Mouse (Mus musculus): ENCODE results near the gene Ccdc170. TPM values are rescaled to one million over a fixed set of nuclear protein-coding genes. Genes with fewer than 3 reads are reported as not detected.

The Ccdc170 gene
- polyA plus RNA-seq, 1 experiment from 2014 or later = not detected

- Histone ChIP-seq H3K4me3 (ENCODE audit: low read depth, low read length) (no peak overlapping the region), H3K27me3 (ENCODE audit: control insufficient read depth, insufficient read depth, low read length) (no peaks in the 10 kb centered on the region), H3K4me1 (ENCODE audit: control insufficient read depth, insufficient read depth, low read length) (0 out of 2 replicates have a peak, but pooled peaks cover 2% of the 10 kb centered on the region), H3K9me3 (ENCODE audit: control insufficient read depth, low read length) (no peaks in the 10 kb centered on the region), H3K4me2 (ENCODE audit: low read depth, severe bottlenecking) (no peak overlapping the region), H3K9ac (ENCODE audit: low read length) (no peak overlapping the region), H3K36me3 (ENCODE audit: control insufficient read depth, insufficient read depth, low read length) (no peaks in the 10 kb centered on the region), H3K27ac (replicated peaks; ENCODE audit: low read depth, low read length) (no peak overlapping the region)
- DNase-seq (ENCODE audit: low spot score) (no peak), ATAC-seq (ENCODE audit: insufficient number of reproducible peaks, low FRiP score, low TSS enrichment, low read depth) (no peak)
- 66% methylated on average over 2 of the region's 2 CpGs for WGBS
Measured at GRCm38 (mm10) chr10:4610234-4610633, 127.9 kb downstream of the Ccdc170 start.

GRCm38 (mm10) chr10:4611386-4612155 lies 129.3 kb downstream of the Ccdc170 start, which contains the start of gene Esr1:
Gene Esr1, plus strand, starts transcription at chr10:4611593.
- peak; percentile 31 for DNase-seq (ENCODE audit: low spot score)
- Histone ChIP-seq H3K4me2 (ENCODE audit: low read depth, severe bottlenecking) (peak within 1 kb of the TSS; percentile 15; the same call in 1 of the 2 replicates), H3K36me3 (ENCODE audit: control insufficient read depth, insufficient read depth, low read length) (no peaks in the 10 kb centered on the region), H3K4me1 (ENCODE audit: control insufficient read depth, insufficient read depth, low read length) (0 out of 2 replicates have a peak, but pooled peaks cover 2% of the 10 kb centered on the region), H3K9me3 (ENCODE audit: control insufficient read depth, low read length) (no peaks in the 10 kb centered on the region), H3K27ac (replicated peaks; ENCODE audit: low read depth, low read length) (peak within 1 kb of the TSS; percentile 62; the same call in 1 of the 2 replicates), H3K9ac (ENCODE audit: low read length) (no peak within 1 kb of the TSS), H3K27me3 (ENCODE audit: control insufficient read depth, insufficient read depth, low read length) (no peaks in the 10 kb centered on the region), H3K4me3 (ENCODE audit: low read depth, low read length) (no peak within 1 kb of the TSS)
- WGBS = 39% methylated on average over 13 of the region's 13 CpGs
- no peak for ATAC-seq (ENCODE audit: insufficient number of reproducible peaks, low FRiP score, low TSS enrichment, low read depth)

Other genes with a start within 250 kb of the Ccdc170 start
- gene Akap12, start 216.1 kb upstream of the Ccdc170 start, polyA plus RNA-seq (2014; fragmentation: Nextera tagmentation; extraction: Ambion mirVana) = 7.5 and 9.4 TPM in 2 replicates
- 22.7 and 24.4 TPM in 2 replicates for gene Zbtb2, start 94.4 kb upstream of the Ccdc170 start, polyA plus RNA-seq (2014; fragmentation: Nextera tagmentation; extraction: Ambion mirVana)
- 54.2 and 59.1 TPM in 2 replicates for gene Rmnd1, start 50.1 kb upstream of the Ccdc170 start, polyA plus RNA-seq (2014; fragmentation: Nextera tagmentation; extraction: Ambion mirVana)
- 28.9 and 29.8 TPM in 2 replicates for gene Armt1, start 50.0 kb upstream of the Ccdc170 start, polyA plus RNA-seq (2014; fragmentation: Nextera tagmentation; extraction: Ambion mirVana)
- gene Esr1, start 129.1 kb downstream of the Ccdc170 start, polyA plus RNA-seq (2014; fragmentation: Nextera tagmentation; extraction: Ambion mirVana) = 0.67 and 1.1 TPM in 2 replicates

Data from limb, embryonic 11.5 days (tissue).